Mouse (Mus musculus) cerebellum, adult 2 months (tissue): Measurements from ENCODE around the gene Spink4. TPM values are rescaled to one million over a fixed set of nuclear protein-coding genes. Genes with fewer than 3 reads are reported as not detected.

ENCODE experiments used
- DNase-seq, 2 experiments: peaks; one replicate each; pipeline ENCODE4 v3.0.0; 2021
- H3K27ac ChIP-seq: fragments of 200-500 bp; 2 replicates; pipeline ENCODE4 v1.5.1; 2012; ENCODE audit warnings: low read length, control low read depth, inconsistent platforms; ENCODE audit not compliant: insufficient read depth
- H3K27me3 ChIP-seq: fragments of 200-500 bp; 2 replicates; pipeline ENCODE4 v1.6.1; 2012; ENCODE audit warnings: inconsistent platforms, mild to moderate bottlenecking, low read length, moderate library complexity; ENCODE audit not compliant: control insufficient read depth, insufficient read depth
- H3K4me1 ChIP-seq: fragments of 200-500 bp; 2 replicates; pipeline ENCODE4 v1.6.1; 2011; ENCODE audit warnings: low read length; ENCODE audit not compliant: control insufficient read depth, insufficient read depth
- H3K4me3 ChIP-seq: fragments of 200-500 bp; replicated peaks from 2 replicates; pipeline ENCODE3; 2011; ENCODE audit warnings: mild to moderate bottlenecking, low read depth, low read length, control low read depth; ENCODE audit not compliant: insufficient read depth
- CTCF ChIP-seq: fragments of 200-500 bp; IDR thresholded peaks from 2 replicates; pipeline ENCODE4 v1.5.1; 2011; ENCODE audit warnings: low read depth, mild to moderate bottlenecking, control low read depth, low read length, moderate library complexity, borderline replicate concordance; ENCODE audit not compliant: insufficient read depth
- POLR2A ChIP-seq: fragments of 200-500 bp; IDR thresholded peaks from 2 replicates; pipeline ENCODE4 v1.6.1; 2011; ENCODE audit warnings: low read length, control low read depth, borderline replicate concordance; ENCODE audit not compliant: insufficient read depth
- WGBS: fragments of 180-500 bp; shearing (Covaris S2); methylation state at CpG from one replicate; pipeline ENCODE4 v1.1.7; 2018; 5-methylcytosine and 5-hydroxymethylcytosine counted together
- polyA plus RNA-seq: library from polyadenylated mRNA; depleted of rRNA; stranded (reverse); fragments of >200 nt; gene quantifications from 2 replicates; pipeline ENCODE4 v1.2.3, GENCODE M21; 2012

Spink4 gene
- polyA plus RNA-seq, 1 experiment = 0.57 TPM

DNA sequence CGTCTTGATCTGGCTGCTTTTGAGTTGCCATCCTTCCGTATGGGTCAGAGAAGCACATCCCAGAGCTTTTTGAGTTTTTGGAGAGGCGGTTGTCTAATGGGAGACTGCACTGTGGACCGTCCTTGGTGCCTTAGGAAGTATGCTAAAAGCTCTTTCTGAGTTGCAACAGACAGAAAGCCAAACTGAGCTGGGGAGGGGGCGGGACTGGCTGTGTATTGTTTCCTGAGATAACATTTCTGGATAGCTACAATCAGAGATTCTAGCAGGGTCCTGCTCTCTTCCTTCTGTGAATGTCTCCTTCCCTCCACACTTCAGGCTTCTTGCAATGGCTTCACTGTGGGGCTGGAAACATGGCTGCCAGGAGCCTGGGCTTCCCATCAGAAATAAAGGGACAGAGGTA is 42.3 kb upstream of the Spink4 start:
- no peak overlapping the region for H3K27ac ChIP-seq
- no peak overlapping the region for H3K4me3 ChIP-seq
- H3K4me1 ChIP-seq = peaks cover 18% of the 10 kb centered on the region
- TF ChIP-seq CTCF = no peak
- TF ChIP-seq POLR2A = no peak
- no peaks in the 10 kb centered on the region for H3K27me3 ChIP-seq
- no peak for DNase-seq
- 63% methylated on average over 5 of the region's 5 CpGs for WGBS

DNA sequence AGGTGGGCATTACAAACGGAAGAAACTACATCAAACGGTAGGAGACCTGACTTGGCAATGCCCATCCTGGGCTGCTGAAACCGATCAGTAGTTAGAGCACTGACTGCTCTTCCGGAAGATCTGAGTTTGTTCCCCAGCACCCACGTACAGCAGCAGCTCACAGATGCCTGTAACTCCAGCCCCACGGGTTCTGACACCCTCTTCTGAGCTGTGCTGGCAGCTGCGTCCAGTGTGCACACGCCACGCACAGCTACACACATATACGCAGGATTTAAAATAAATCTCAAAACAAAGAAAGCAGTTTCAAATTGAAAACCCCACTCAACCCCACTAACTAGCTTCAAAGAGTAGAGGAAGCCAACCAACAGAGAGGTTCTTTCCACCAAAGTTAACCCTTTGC is 36.7 kb upstream of the Spink4 start:
- TF ChIP-seq POLR2A = no peak
- TF ChIP-seq CTCF = no peak
- Histone ChIP-seq H3K4me1 (no peaks in the 10 kb centered on the region), H3K27me3 (no peaks in the 10 kb centered on the region), H3K4me3 (no peak overlapping the region), H3K27ac (no peak overlapping the region)
- 65% methylated on average over 10 of the region's 10 CpGs for WGBS
- DNase-seq = no peak

DNA sequence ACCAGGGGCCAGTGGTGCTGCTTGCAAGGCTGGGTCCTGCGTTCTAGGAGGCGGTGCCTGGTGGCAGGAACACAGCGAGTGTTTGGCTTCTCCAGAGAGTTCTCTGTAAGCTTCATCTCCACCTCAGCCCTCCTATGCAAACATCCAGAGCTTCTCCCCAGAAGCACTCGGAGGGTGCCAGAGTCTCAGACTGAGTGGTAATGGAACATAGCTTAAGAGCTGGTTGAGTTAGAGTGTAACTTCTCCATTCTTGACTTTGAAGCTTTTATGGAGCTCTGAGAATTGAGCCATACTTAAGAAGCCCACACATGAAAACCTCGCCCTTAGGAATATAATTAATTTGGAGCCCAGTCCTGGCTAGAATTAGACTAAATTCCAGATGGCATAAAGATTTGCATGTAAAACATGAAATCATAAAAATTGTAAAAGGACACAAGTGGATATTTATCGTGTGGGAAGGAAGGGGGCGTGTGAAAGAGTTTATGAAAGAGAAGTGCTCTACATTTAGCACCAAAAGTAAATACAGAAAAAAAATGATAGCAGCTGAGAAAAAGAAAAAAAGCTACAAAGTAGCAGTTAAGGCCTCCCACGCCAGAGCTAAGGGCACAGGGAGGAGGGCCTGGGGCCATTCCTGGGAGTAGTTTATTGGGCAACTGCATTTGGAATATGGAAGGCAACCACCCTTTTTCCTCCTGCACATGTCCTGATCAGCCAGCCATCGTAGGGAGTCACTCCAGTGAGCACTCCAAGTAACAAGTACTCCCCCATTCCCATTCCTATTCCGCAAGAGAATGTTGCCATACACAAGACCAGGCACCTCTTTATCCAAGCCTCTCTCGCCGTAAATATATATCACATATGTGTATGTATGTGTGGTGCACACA is 35.3 kb upstream of the Spink4 start:
- no peak for TF ChIP-seq CTCF
- no peak for TF ChIP-seq POLR2A
- Histone ChIP-seq H3K4me3 (no peak overlapping the region), H3K27ac (no peak overlapping the region), H3K4me1 (no peaks in the 10 kb centered on the region), H3K27me3 (no peaks in the 10 kb centered on the region)
- DNase-seq = no peak
- 92% methylated on average over 12 of the region's 12 CpGs for WGBS

DNA sequence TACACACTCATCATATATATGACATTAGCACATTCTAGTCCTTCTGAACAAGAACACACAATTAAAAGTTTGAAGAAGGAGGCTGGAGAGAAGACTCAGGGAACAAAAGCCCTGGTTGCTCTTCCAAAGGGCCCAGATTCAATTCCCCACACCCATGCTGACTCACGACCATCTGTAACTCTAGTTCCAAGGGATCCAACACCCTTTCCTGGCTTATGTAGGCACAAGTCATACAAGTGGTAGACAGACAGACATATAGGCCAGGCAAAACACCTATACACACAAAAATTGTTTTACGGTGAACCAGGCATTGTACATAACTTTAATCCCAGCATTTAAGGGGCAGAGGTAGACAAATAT is 34.7 kb upstream of the Spink4 start:
- Histone ChIP-seq H3K4me3 (no peak overlapping the region), H3K27me3 (no peaks in the 10 kb centered on the region), H3K4me1 (no peaks in the 10 kb centered on the region), H3K27ac (no peak overlapping the region)
- no peak for DNase-seq
- TF ChIP-seq CTCF = no peak
- TF ChIP-seq POLR2A = no peak
- 64% methylated on average over 2 of the region's 2 CpGs for WGBS

DNA sequence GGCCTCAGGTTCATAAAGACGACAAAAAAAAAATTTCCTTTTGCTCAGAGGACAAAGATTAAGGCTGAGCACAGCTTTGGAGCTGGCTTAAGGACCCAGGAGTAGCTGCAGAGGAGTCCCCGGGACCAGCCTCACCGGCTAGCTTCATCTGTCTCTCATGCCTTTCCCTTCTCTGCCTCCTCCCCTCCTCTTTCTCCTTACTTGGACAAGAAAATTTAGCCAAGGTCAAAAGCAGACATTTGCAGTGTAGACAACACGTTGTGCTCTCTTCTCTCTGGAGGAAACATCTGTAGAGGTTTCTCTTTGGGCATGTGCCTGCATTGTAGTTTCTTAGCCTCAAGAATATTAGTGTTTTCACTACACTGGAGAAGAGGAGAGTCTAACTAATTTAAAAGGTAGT is 34.0 kb upstream of the Spink4 start:
- no peak for TF ChIP-seq CTCF
- no peak for TF ChIP-seq POLR2A
- H3K27ac ChIP-seq = no peak overlapping the region

DNA sequence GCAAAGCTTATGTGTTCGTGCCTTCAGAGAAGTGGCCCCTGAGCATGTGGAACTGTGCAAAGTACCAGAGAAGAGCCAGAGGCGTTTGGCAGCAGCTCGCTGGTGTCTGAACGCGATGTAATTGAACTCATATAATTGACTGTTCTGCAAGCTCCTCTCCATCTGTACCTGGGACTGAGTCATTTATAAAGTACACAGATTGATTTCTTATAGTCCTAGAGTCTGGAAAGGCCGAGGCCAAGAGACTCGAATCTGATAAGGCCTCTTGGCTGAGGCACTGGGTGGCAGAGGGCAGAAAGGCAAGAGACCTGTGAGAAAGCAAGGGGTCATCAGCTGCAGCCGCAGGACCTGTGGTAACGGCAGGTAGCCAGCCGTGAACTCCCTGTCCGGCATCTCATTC is 31.0 kb upstream of the Spink4 start:
- no peaks in the 10 kb centered on the region for H3K4me1 ChIP-seq
- TF ChIP-seq POLR2A (no peak), CTCF (no peak)
- WGBS = 79% methylated on average over 11 of the region's 11 CpGs

More for the DNA sequence above, 34.0 kb upstream of the Spink4 start:
- no peaks in the 10 kb centered on the region for H3K27me3 ChIP-seq
- no peaks in the 10 kb centered on the region for H3K4me1 ChIP-seq
- DNase-seq = no peak
- no peak overlapping the region for H3K4me3 ChIP-seq
- WGBS = 75% methylated on average over 4 of the region's 4 CpGs

DNA sequence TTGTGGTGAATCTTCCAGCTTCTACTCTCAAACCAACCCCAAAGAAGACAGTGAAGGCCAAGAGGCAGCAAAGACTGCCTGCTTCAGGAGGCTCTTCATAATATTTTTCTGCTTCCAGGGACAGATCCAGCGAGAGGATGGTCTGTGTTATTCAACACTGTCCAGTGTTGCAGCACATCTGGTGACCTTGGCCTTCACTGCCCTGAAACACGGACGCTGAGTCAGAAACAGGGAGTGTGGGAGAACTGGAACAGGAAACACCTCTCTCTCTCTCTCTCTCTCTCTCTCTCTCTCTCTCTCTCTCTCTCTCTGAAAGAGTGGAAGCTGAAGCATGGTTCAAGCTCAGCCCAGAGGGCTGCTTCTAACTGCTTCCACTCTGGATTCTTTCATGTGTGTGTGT is 30.6 kb upstream of the Spink4 start:
- DNase-seq = no peak
- no peak for TF ChIP-seq POLR2A
- no peak for TF ChIP-seq CTCF
- whole genome bisulfite sequencing = 81% methylated on average over 3 of the region's 3 CpGs
- Histone ChIP-seq H3K27me3 (no peaks in the 10 kb centered on the region), H3K27ac (no peak overlapping the region), H3K4me3 (no peak overlapping the region), H3K4me1 (no peaks in the 10 kb centered on the region)

More for the DNA sequence above, 31.0 kb upstream of the Spink4 start:
- no peaks in the 10 kb centered on the region for H3K27me3 ChIP-seq
- DNase-seq = no peak
- no peak overlapping the region for H3K27ac ChIP-seq
- H3K4me3 ChIP-seq = no peak overlapping the region

DNA sequence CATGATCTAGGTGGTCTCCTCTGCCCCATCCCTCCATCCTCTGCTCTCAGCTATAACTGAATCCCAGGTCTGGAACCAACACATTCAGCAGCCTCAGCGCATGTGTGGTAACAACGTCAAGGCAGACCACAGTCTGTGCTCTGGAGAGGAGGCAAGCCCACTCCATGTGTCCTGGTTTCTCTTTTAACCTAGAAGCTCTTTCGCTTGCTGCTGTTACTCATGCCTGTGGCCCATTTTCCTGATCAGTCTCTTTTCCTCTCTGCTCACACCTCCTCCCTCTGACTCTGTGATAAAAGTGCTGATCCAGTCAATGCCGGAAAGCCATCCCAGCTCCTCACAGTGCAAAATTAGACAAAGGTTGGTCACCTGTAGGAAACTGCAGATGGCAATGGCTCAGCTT is 29.9 kb upstream of the Spink4 start:
- no peak for DNase-seq
- H3K27ac ChIP-seq = no peak overlapping the region
- WGBS = 78% methylated on average over 4 of the region's 4 CpGs

More for the DNA sequence above, 29.9 kb upstream of the Spink4 start:
- H3K4me3 ChIP-seq = no peak overlapping the region
- TF ChIP-seq CTCF (no peak), POLR2A (no peak)
- no peaks in the 10 kb centered on the region for H3K4me1 ChIP-seq
- no peaks in the 10 kb centered on the region for H3K27me3 ChIP-seq
